Mouse (Mus musculus) midbrain, embryonic 16.5 days (tissue): ENCODE data around the gene Dusp16. TPM values are rescaled to one million over a fixed set of nuclear protein-coding genes. Genes with fewer than 3 reads are reported as not detected.
A peak's percentile ranks its signal among the peaks of the same experiment; 100 is the strongest.

Experiments
- ATAC-seq: fragments of 200-750 bp; cut with Nextera tagmentation; 2 replicates; pipeline ENCODE4 v1.8.0; 2017; ENCODE audit warnings: moderate TSS enrichment
- H3K27ac ChIP-seq: fragments of 300-500 bp; sonication (generic); 2 replicates; pipeline ENCODE4 v1.5.1; 2014; ENCODE audit warnings: mild to moderate bottlenecking, low read length, mixed read lengths
- H3K27me3 ChIP-seq: fragments of 300-500 bp; sonication (generic); 2 replicates; pipeline ENCODE4 v1.6.1; 2014; ENCODE audit warnings: low read depth, low read length, mixed read lengths; ENCODE audit not compliant: control insufficient read depth, insufficient read depth
- H3K36me3 ChIP-seq: fragments of 300-500 bp; sonication (generic); 2 replicates; pipeline ENCODE4 v1.6.1; 2014; ENCODE audit warnings: mild to moderate bottlenecking, low read length, moderate library complexity, mixed read lengths; ENCODE audit not compliant: control insufficient read depth, insufficient read depth
- H3K4me1 ChIP-seq: fragments of 300-500 bp; sonication (generic); 2 replicates; pipeline ENCODE4 v1.6.1; 2014; ENCODE audit warnings: mild to moderate bottlenecking, low read length, mixed read lengths; ENCODE audit not compliant: control insufficient read depth, insufficient read depth
- H3K4me2 ChIP-seq: fragments of 300-500 bp; sonication (generic); 2 replicates; pipeline ENCODE4 v1.6.1; 2014; ENCODE audit warnings: mild to moderate bottlenecking, low read length, mixed read lengths
- H3K4me3 ChIP-seq: fragments of 300-500 bp; sonication (generic); 2 replicates; pipeline ENCODE4 v1.5.1; 2014; ENCODE audit warnings: low read depth, mild to moderate bottlenecking, low read length, moderate library complexity, mixed read lengths
- H3K9ac ChIP-seq: fragments of 300-500 bp; sonication (generic); 2 replicates; pipeline ENCODE4 v1.6.1; 2014; ENCODE audit warnings: low read depth, low read length, mixed read lengths
- H3K9me3 ChIP-seq: fragments of 300-500 bp; sonication (generic); replicated peaks from 2 replicates; pipeline ENCODE4 v1.6.1; 2014; ENCODE audit warnings: mild to moderate bottlenecking, low read length, mixed read lengths; ENCODE audit not compliant: control insufficient read depth, poor library complexity, severe bottlenecking
- WGBS: fragments of 180-500 bp; shearing (Covaris S2); extraction: QIAGEN DNeasy Blood & Tissue Kit; methylation state at CpG from one replicate; pipeline ENCODE4 v1.1.7; 2014; 5-methylcytosine and 5-hydroxymethylcytosine counted together
- polyA plus RNA-seq: library from polyadenylated mRNA; unstranded; fragments of >200 nt; fragmentation: Nextera tagmentation; extraction: Ambion mirVana; gene quantifications from 2 replicates; pipeline ENCODE4 v1.2.1, GENCODE M21; 2015

Gene Dusp16
- polyA plus RNA-seq: 4.7 and 5.5 TPM in 2 replicates

GRCm38 (mm10) chr6:134792141-134793045, at the start of gene Dusp16:
Gene Dusp16, minus strand, starts transcription at chr6:134792625.
- WGBS: under 1% methylated on average over 100 of the region's 108 CpGs
- Histone ChIP-seq H3K9ac (peak within 1 kb of the TSS; percentile 74), H3K36me3 (no peaks in the 10 kb centered on the region), H3K27ac (peak within 1 kb of the TSS; percentile 76), H3K4me3 (peak within 1 kb of the TSS; percentile 74), H3K27me3 (peaks cover 2% of the 10 kb centered on the region; the same call in 1 of the 2 replicates), H3K9me3 (no peaks in the 10 kb centered on the region), H3K4me2 (peak within 1 kb of the TSS; percentile 93), H3K4me1 (no peaks in the 10 kb centered on the region)
- ATAC-seq: peak; percentile 86

GRCm38 (mm10) chr6:134840346-134840745, 47.9 kb upstream of the Dusp16 start:
- Histone ChIP-seq H3K4me3 (no peak overlapping the region), H3K4me1 (no peaks in the 10 kb centered on the region), H3K9ac (no peak overlapping the region), H3K9me3 (no peaks in the 10 kb centered on the region), H3K27me3 (no peaks in the 10 kb centered on the region), H3K36me3 (0 out of 2 replicates have a peak, but pooled peaks cover 3% of the 10 kb centered on the region), H3K4me2 (no peak overlapping the region), H3K27ac (no peak overlapping the region)
- no peak for ATAC-seq
- 73% methylated on average over 2 of the region's 2 CpGs for WGBS

GRCm38 (mm10) chr6:134838111-134838510, 45.7 kb upstream of the Dusp16 start:
- no peak overlapping the region for H3K27ac ChIP-seq
- H3K36me3 ChIP-seq: 0 out of 2 replicates have a peak, but pooled peaks cover 3% of the 10 kb centered on the region
- no peaks in the 10 kb centered on the region for H3K4me1 ChIP-seq
- ATAC-seq: no peak
- H3K9ac ChIP-seq: no peak overlapping the region
- WGBS: 93% methylated on average over 4 of the region's 4 CpGs
- H3K4me2 ChIP-seq: no peak overlapping the region
- H3K4me3 ChIP-seq: no peak overlapping the region
- no peaks in the 10 kb centered on the region for H3K9me3 ChIP-seq
- no peaks in the 10 kb centered on the region for H3K27me3 ChIP-seq

- no peak overlapping the region for H3K4me3 ChIP-seq
- no peak overlapping the region for H3K4me2 ChIP-seq
- no peak overlapping the region for H3K27ac ChIP-seq
- no peak for ATAC-seq
- peaks cover 3% of the 10 kb centered on the region for H3K4me1 ChIP-seq
- no peak overlapping the region for H3K9ac ChIP-seq
- H3K36me3 ChIP-seq: 0 out of 2 replicates have a peak, but pooled peaks cover 3% of the 10 kb centered on the region
- no peaks in the 10 kb centered on the region for H3K9me3 ChIP-seq
- 82% methylated on average over 9 of the region's 9 CpGs for WGBS
- no peaks in the 10 kb centered on the region for H3K27me3 ChIP-seq
These were observed 42.3 kb upstream of the Dusp16 start for GRCm38 (mm10) chr6:134834585-134835251.

- peak overlapping the region; percentile 85 for H3K4me2 ChIP-seq
- WGBS: 2% methylated on average over 10 of the region's 10 CpGs
- H3K9me3 ChIP-seq: no peaks in the 10 kb centered on the region
- peak overlapping the region; percentile 93 for H3K9ac ChIP-seq
- no peak overlapping the region; the same call in 1 of the 2 replicates for H3K27ac ChIP-seq
- peaks cover 10% of the 10 kb centered on the region for H3K4me1 ChIP-seq
- no peaks in the 10 kb centered on the region for H3K36me3 ChIP-seq
- 0 out of 2 replicates have a peak, but pooled peaks have one; percentile 0 for ATAC-seq
- peak overlapping the region; percentile 80 for H3K4me3 ChIP-seq
- H3K27me3 ChIP-seq: no peaks in the 10 kb centered on the region
These were observed 38.4 kb upstream of the Dusp16 start for GRCm38 (mm10) chr6:134830776-134831175.

- no peaks in the 10 kb centered on the region for H3K9me3 ChIP-seq
- peak within 1 kb of the TSS; percentile 85 for H3K4me2 ChIP-seq
- H3K27ac ChIP-seq: peak within 1 kb of the TSS; percentile 89
- H3K9ac ChIP-seq: peak within 1 kb of the TSS; percentile 93
- under 1% methylated on average over 52 of the region's 58 CpGs for WGBS
- H3K27me3 ChIP-seq: no peaks in the 10 kb centered on the region
- ATAC-seq: peak; percentile 98
- H3K4me1 ChIP-seq: peaks cover 10% of the 10 kb centered on the region
- no peaks in the 10 kb centered on the region for H3K36me3 ChIP-seq
- H3K4me3 ChIP-seq: peak within 1 kb of the TSS; percentile 80
These were observed 37.6 kb upstream of the Dusp16 start, which contains the start of gene Crebl2 for GRCm38 (mm10) chr6:134829786-134830700. Gene Crebl2, plus strand, starts transcription at chr6:134830154.

GRCm38 (mm10) chr6:134822844-134823243, 30.4 kb upstream of the Dusp16 start:
- Histone ChIP-seq H3K36me3 (no peaks in the 10 kb centered on the region), H3K27ac (no peak overlapping the region), H3K27me3 (no peaks in the 10 kb centered on the region), H3K9ac (no peak overlapping the region), H3K4me2 (no peak overlapping the region), H3K4me1 (no peaks in the 10 kb centered on the region), H3K9me3 (no peaks in the 10 kb centered on the region), H3K4me3 (no peak overlapping the region)
- no peak for ATAC-seq
- 67% methylated on average over 9 of the region's 10 CpGs for WGBS

- no peaks in the 10 kb centered on the region for H3K9me3 ChIP-seq
These were observed 28.0 kb upstream of the Dusp16 start for GRCm38 (mm10) chr6:134820411-134820810.

More at GRCm38 (mm10) chr6:134820411-134820810, 28.0 kb upstream of the Dusp16 start:
- Histone ChIP-seq H3K4me2 (no peak overlapping the region), H3K27ac (no peak overlapping the region), H3K4me3 (no peak overlapping the region), H3K4me1 (no peaks in the 10 kb centered on the region), H3K9ac (no peak overlapping the region), H3K36me3 (no peaks in the 10 kb centered on the region), H3K27me3 (no peaks in the 10 kb centered on the region)
- WGBS: 64% methylated on average over 6 of the region's 6 CpGs
- ATAC-seq: no peak
